Mouse (Mus musculus) lung, embryonic 16.5 days (tissue): Measurements from ENCODE around the gene Tnfrsf21. TPM values are rescaled to one million over a fixed set of nuclear protein-coding genes. Genes with fewer than 3 reads are reported as not detected.

ENCODE experiments used
- ATAC-seq: fragments of 200-750 bp; cut with Nextera tagmentation; 2 replicates; pipeline ENCODE4 v1.8.0; 2017; ENCODE audit warnings: low read depth, mild to moderate bottlenecking, moderate library complexity
- H3K27ac ChIP-seq: fragments of 300-500 bp; sonication (generic); 2 replicates; pipeline ENCODE4 v1.5.1; 2014; ENCODE audit warnings: mild to moderate bottlenecking, control low read depth, low read length
- H3K27me3 ChIP-seq: fragments of 300-500 bp; sonication (generic); 2 replicates; pipeline ENCODE4 v1.6.1; 2014; ENCODE audit warnings: low read depth, low read length, mixed read lengths; ENCODE audit not compliant: control insufficient read depth, insufficient read depth
- H3K36me3 ChIP-seq: fragments of 300-500 bp; sonication (generic); 2 replicates; pipeline ENCODE4 v1.6.1; 2014; ENCODE audit warnings: low read length; ENCODE audit not compliant: control insufficient read depth, insufficient read depth
- H3K4me1 ChIP-seq: fragments of 300-500 bp; sonication (generic); replicated peaks from 2 replicates; pipeline ENCODE4 v1.6.1; 2014; ENCODE audit warnings: low read length, mixed read lengths; ENCODE audit not compliant: control insufficient read depth, insufficient read depth
- H3K4me2 ChIP-seq: fragments of 300-500 bp; sonication (generic); 2 replicates; pipeline ENCODE4 v1.6.1; 2014; ENCODE audit warnings: low read depth, low read length, control low read depth
- H3K4me3 ChIP-seq: fragments of 300-500 bp; sonication (generic); 2 replicates; pipeline ENCODE4 v1.5.1; 2014; ENCODE audit warnings: mild to moderate bottlenecking, low read length, control low read depth
- H3K9ac ChIP-seq: fragments of 300-500 bp; sonication (generic); 2 replicates; pipeline ENCODE4 v1.6.1; 2014; ENCODE audit warnings: low read length, control low read depth
- H3K9me3 ChIP-seq: fragments of 300-500 bp; sonication (generic); 2 replicates; pipeline ENCODE4 v1.6.1; 2016; ENCODE audit warnings: low read length; ENCODE audit not compliant: control insufficient read depth
- WGBS: fragments of 180-500 bp; shearing (Covaris S2); extraction: QIAGEN DNeasy Blood & Tissue Kit; methylation state at CpG from one replicate; pipeline ENCODE4 v1.1.7; 2014; 5-methylcytosine and 5-hydroxymethylcytosine counted together
- polyA plus RNA-seq: library from polyadenylated mRNA; unstranded; fragments of >200 nt; fragmentation: Nextera tagmentation; extraction: Ambion mirVana; gene quantifications from 2 replicates; pipeline ENCODE4 v1.2.1, GENCODE M21; 2015

The Tnfrsf21 gene
- polyA plus RNA-seq, 1 experiment from 2014 or later, result 45.0 TPM

GRCm38 (mm10) chr17:43110168-43110885 is 94.0 kb downstream of the Tnfrsf21 start:
- Histone ChIP-seq H3K9me3 (no peaks in the 10 kb centered on the region), H3K27me3 (no peaks in the 10 kb centered on the region), H3K27ac (no peak overlapping the region), H3K36me3 (no peaks in the 10 kb centered on the region), H3K4me2 (no peak overlapping the region), H3K9ac (no peak overlapping the region), H3K4me3 (no peak overlapping the region), H3K4me1 (no peaks in the 10 kb centered on the region; the same call in 1 of the 2 replicates)
- ATAC-seq, result no peak
- WGBS, result 76% methylated on average over 9 of the region's 9 CpGs

- no peak for ATAC-seq
- H3K27me3 ChIP-seq, result no peaks in the 10 kb centered on the region
- no peak overlapping the region for H3K27ac ChIP-seq
- no peaks in the 10 kb centered on the region for H3K4me1 ChIP-seq
- no peak overlapping the region for H3K9ac ChIP-seq
- no peaks in the 10 kb centered on the region for H3K36me3 ChIP-seq
- H3K9me3 ChIP-seq, result no peaks in the 10 kb centered on the region
- no peak overlapping the region for H3K4me3 ChIP-seq
- no peak overlapping the region for H3K4me2 ChIP-seq
- WGBS, result 52% methylated on average over 9 of the region's 9 CpGs
Measured at GRCm38 (mm10) chr17:43113391-43113984, 97.1 kb downstream of the Tnfrsf21 start.

- no peaks in the 10 kb centered on the region for H3K36me3 ChIP-seq
- H3K9me3 ChIP-seq, result no peaks in the 10 kb centered on the region
- 49% methylated on average over 8 of the region's 8 CpGs for WGBS
- no peak overlapping the region for H3K4me2 ChIP-seq
- H3K27me3 ChIP-seq, result no peaks in the 10 kb centered on the region
- no peaks in the 10 kb centered on the region for H3K4me1 ChIP-seq
- H3K9ac ChIP-seq, result no peak overlapping the region
- no peak overlapping the region for H3K4me3 ChIP-seq
- no peak for ATAC-seq
- H3K27ac ChIP-seq, result no peak overlapping the region
Measured at GRCm38 (mm10) chr17:43114086-43114581, 97.8 kb downstream of the Tnfrsf21 start.

GRCm38 (mm10) chr17:43114926-43115325 is 98.6 kb downstream of the Tnfrsf21 start:
- H3K9ac ChIP-seq, result no peak overlapping the region
- ATAC-seq, result no peak
- WGBS, result 91% methylated on average over 6 of the region's 6 CpGs
- no peak overlapping the region for H3K4me2 ChIP-seq
- H3K27ac ChIP-seq, result no peak overlapping the region
- H3K4me1 ChIP-seq, result no peaks in the 10 kb centered on the region
- no peak overlapping the region for H3K4me3 ChIP-seq
- no peaks in the 10 kb centered on the region for H3K27me3 ChIP-seq
- H3K9me3 ChIP-seq, result no peaks in the 10 kb centered on the region
- H3K36me3 ChIP-seq, result no peaks in the 10 kb centered on the region

GRCm38 (mm10) chr17:43116748-43117147 is 100.4 kb downstream of the Tnfrsf21 start:
- Histone ChIP-seq H3K9ac (no peak overlapping the region), H3K27me3 (no peaks in the 10 kb centered on the region), H3K9me3 (no peaks in the 10 kb centered on the region), H3K27ac (no peak overlapping the region), H3K36me3 (no peaks in the 10 kb centered on the region), H3K4me3 (no peak overlapping the region), H3K4me1 (no peaks in the 10 kb centered on the region), H3K4me2 (no peak overlapping the region)
- ATAC-seq, result peak; percentile 27; the same call in 1 of the 2 replicates
- 55% methylated on average over 10 of the region's 10 CpGs for WGBS

GRCm38 (mm10) chr17:43119446-43119845 is 103.1 kb downstream of the Tnfrsf21 start:
- Histone ChIP-seq H3K4me1 (no peaks in the 10 kb centered on the region), H3K27me3 (no peaks in the 10 kb centered on the region), H3K27ac (no peak overlapping the region), H3K9me3 (no peaks in the 10 kb centered on the region), H3K36me3 (no peaks in the 10 kb centered on the region), H3K9ac (no peak overlapping the region), H3K4me2 (no peak overlapping the region), H3K4me3 (no peak overlapping the region)
- ATAC-seq, result no peak
- WGBS, result 60% methylated on average over 12 of the region's 12 CpGs

- Histone ChIP-seq H3K9me3 (no peaks in the 10 kb centered on the region), H3K9ac (no peak overlapping the region), H3K4me3 (no peak overlapping the region), H3K27ac (no peak overlapping the region), H3K36me3 (no peaks in the 10 kb centered on the region), H3K4me2 (no peak overlapping the region), H3K27me3 (no peaks in the 10 kb centered on the region), H3K4me1 (no peaks in the 10 kb centered on the region)
- 73% methylated on average over 2 of the region's 2 CpGs for WGBS
- ATAC-seq, result no peak
Measured at GRCm38 (mm10) chr17:43121096-43121495, 104.7 kb downstream of the Tnfrsf21 start.

- Histone ChIP-seq H3K4me1 (peaks cover 3% of the 10 kb centered on the region), H3K27me3 (no peaks in the 10 kb centered on the region), H3K36me3 (no peaks in the 10 kb centered on the region), H3K4me3 (no peak overlapping the region), H3K27ac (no peak overlapping the region), H3K9ac (no peak overlapping the region), H3K9me3 (no peaks in the 10 kb centered on the region), H3K4me2 (no peak overlapping the region)
- 64% methylated on average over 3 of the region's 3 CpGs for WGBS
- no peak for ATAC-seq
Measured at GRCm38 (mm10) chr17:43128305-43128704, 112.0 kb downstream of the Tnfrsf21 start.

GRCm38 (mm10) chr17:43128908-43129533 is 112.7 kb downstream of the Tnfrsf21 start:
- H3K4me3 ChIP-seq, result no peak overlapping the region
- no peaks in the 10 kb centered on the region for H3K27me3 ChIP-seq
- no peak overlapping the region for H3K27ac ChIP-seq
- no peak overlapping the region for H3K4me2 ChIP-seq
- H3K9ac ChIP-seq, result no peak overlapping the region
- H3K9me3 ChIP-seq, result no peaks in the 10 kb centered on the region
- peaks cover 3% of the 10 kb centered on the region for H3K4me1 ChIP-seq
- ATAC-seq, result no peak
- 83% methylated on average over 7 of the region's 7 CpGs for WGBS
- H3K36me3 ChIP-seq, result no peaks in the 10 kb centered on the region
